Mouse (Mus musculus) heart, adult 9 months (tissue): ENCODE data around the gene Il1rn.

ENCODE experiments used
- DNase-seq, 2 experiments: peaks; one replicate each; pipeline ENCODE4 v3.0.0; 2022; ENCODE audit warnings: low spot score in 2 of 2

Gene Il1rn

GRCm38 (mm10) chr2:24382456-24383230 lies 46.0 kb downstream of the Il1rn start:
- no peak for DNase-seq

- no peak for DNase-seq
Observed at GRCm38 (mm10) chr2:24383636-24384035, 47.0 kb downstream of the Il1rn start.

- DNase-seq, result no peak
Observed at GRCm38 (mm10) chr2:24384393-24384792, 47.7 kb downstream of the Il1rn start.

GRCm38 (mm10) chr2:24385111-24385961 lies 48.7 kb downstream of the Il1rn start:
- DNase-seq, result no peak

- peak in 1 of 2 experiments; percentile 15 for DNase-seq
Observed at GRCm38 (mm10) chr2:24386158-24386963, 49.7 kb downstream of the Il1rn start.

GRCm38 (mm10) chr2:24386964-24387320 lies 50.3 kb downstream of the Il1rn start:
- no peak for DNase-seq

GRCm38 (mm10) chr2:24387361-24388283 lies 51.0 kb downstream of the Il1rn start:
- DNase-seq, result no peak

- DNase-seq, result no peak
Observed at GRCm38 (mm10) chr2:24393251-24393650, 56.6 kb downstream of the Il1rn start.

- DNase-seq, result no peak
Observed at GRCm38 (mm10) chr2:24397115-24397514, 60.5 kb downstream of the Il1rn start.

- DNase-seq, result no peak
Observed at GRCm38 (mm10) chr2:24400711-24401110, 64.1 kb downstream of the Il1rn start.
